Mouse (Mus musculus) stomach, postnatal 0 days (tissue): ENCODE data around the gene Dnajc25. TPM values are rescaled to one million over a fixed set of nuclear protein-coding genes. Genes with fewer than 3 reads are reported as not detected.

Experiments used
- ATAC-seq: fragments of 200-750 bp; cut with Nextera tagmentation; 2 replicates; pipeline ENCODE4 v1.8.0; 2017; ENCODE audit not compliant: low FRiP score, low TSS enrichment
- DNase-seq: peaks from one replicate; pipeline ENCODE4 v3.0.0-alpha.2; 2016; ENCODE audit warnings: low spot score
- H3K27ac ChIP-seq: fragments of 300-500 bp; sonication (generic); replicated peaks from 2 replicates; pipeline ENCODE4 v1.5.1; 2014; ENCODE audit warnings: mild to moderate bottlenecking, control low read depth
- H3K27me3 ChIP-seq: fragments of 300-500 bp; sonication (generic); 2 replicates; pipeline ENCODE4 v1.6.1; 2014; ENCODE audit warnings: low read length; ENCODE audit not compliant: control insufficient read depth, insufficient read depth
- H3K36me3 ChIP-seq: fragments of 300-500 bp; sonication (generic); 2 replicates; pipeline ENCODE4 v1.6.1; 2014; ENCODE audit warnings: low read length, mixed read lengths; ENCODE audit not compliant: control insufficient read depth, insufficient read depth
- H3K4me1 ChIP-seq: fragments of 300-500 bp; sonication (generic); replicated peaks from 2 replicates; pipeline ENCODE4 v1.6.1; 2014; ENCODE audit warnings: antibody characterized with exemption; ENCODE audit not compliant: control insufficient read depth, insufficient read depth
- H3K4me2 ChIP-seq: fragments of 300-500 bp; sonication (generic); replicated peaks from 2 replicates; pipeline ENCODE4 v1.6.1; 2014; ENCODE audit warnings: low read depth, mild to moderate bottlenecking, control low read depth, moderate library complexity
- H3K4me3 ChIP-seq: fragments of 300-500 bp; sonication (generic); 2 replicates; pipeline ENCODE4 v1.5.1; 2014; ENCODE audit warnings: low read depth, low read length, control low read depth
- H3K9ac ChIP-seq: fragments of 300-500 bp; sonication (generic); 2 replicates; pipeline ENCODE4 v1.6.1; 2014; ENCODE audit warnings: mild to moderate bottlenecking, low read length, control low read depth, mixed read lengths
- H3K9me3 ChIP-seq: fragments of 300-500 bp; sonication (generic); 2 replicates; pipeline ENCODE4 v1.6.1; 2016; ENCODE audit warnings: low read length; ENCODE audit not compliant: control insufficient read depth
- CTCF ChIP-seq: IDR thresholded peaks from 2 replicates; pipeline ENCODE4 v1.5.1; 2016; ENCODE audit warnings: antibody characterized with exemption, low read depth, mild to moderate bottlenecking, moderate library complexity
- EP300 ChIP-seq: optimal IDR thresholded peaks from 2 replicates; pipeline ENCODE3; 2016; ENCODE audit warnings: antibody characterized with exemption
- WGBS: fragments of 180-500 bp; shearing (Covaris S2); extraction: QIAGEN DNeasy Blood & Tissue Kit; methylation state at CpG from one replicate; pipeline ENCODE4 v1.1.7; 2014; 5-methylcytosine and 5-hydroxymethylcytosine counted together
- polyA plus RNA-seq: library from polyadenylated mRNA; unstranded; fragments of >200 nt; fragmentation: Nextera tagmentation; extraction: Ambion mirVana; gene quantifications from 2 replicates; pipeline ENCODE4 v1.2.1, GENCODE M21; 2015

Dnajc25 gene
- polyA plus RNA-seq, 1 experiment from 2014 or later, result 13.4 TPM

- Histone ChIP-seq H3K27ac (no peak overlapping the region), H3K4me1 (peaks cover 2% of the 10 kb centered on the region; the same call in 1 of the 2 replicates), H3K27me3 (no peaks in the 10 kb centered on the region), H3K36me3 (no peaks in the 10 kb centered on the region), H3K9ac (no peak overlapping the region), H3K9me3 (no peaks in the 10 kb centered on the region), H3K4me2 (no peak overlapping the region), H3K4me3 (no peak overlapping the region)
- no peak for DNase-seq
- TF ChIP-seq EP300 (no peak), CTCF (no peak)
- 60% methylated on average over 5 of the region's 5 CpGs for WGBS
- no peak for ATAC-seq
Measured at GRCm38 (mm10) chr4:59007974-59008373, 13.1 kb downstream of the Dnajc25 start.

GRCm38 (mm10) chr4:59009186-59009585 is 14.3 kb downstream of the Dnajc25 start:
- no peak overlapping the region for H3K9ac ChIP-seq
- H3K4me1 ChIP-seq, result peaks cover under 1% of the 10 kb centered on the region; the same call in 1 of the 2 replicates
- H3K27ac ChIP-seq, result no peak overlapping the region
- ATAC-seq, result no peak
- H3K27me3 ChIP-seq, result no peaks in the 10 kb centered on the region
- H3K4me2 ChIP-seq, result no peak overlapping the region
- H3K36me3 ChIP-seq, result no peaks in the 10 kb centered on the region
- no peak overlapping the region for H3K4me3 ChIP-seq
- no peak for DNase-seq
- 90% methylated on average over 7 of the region's 7 CpGs for WGBS
- no peak for TF ChIP-seq EP300
- TF ChIP-seq CTCF, result no peak
- no peaks in the 10 kb centered on the region for H3K9me3 ChIP-seq

- Histone ChIP-seq H3K4me3 (no peak overlapping the region), H3K36me3 (no peaks in the 10 kb centered on the region), H3K9me3 (no peaks in the 10 kb centered on the region), H3K4me1 (no peaks in the 10 kb centered on the region), H3K9ac (no peak overlapping the region), H3K27ac (no peak overlapping the region), H3K4me2 (no peak overlapping the region), H3K27me3 (no peaks in the 10 kb centered on the region)
- no peak for ATAC-seq
- DNase-seq, result no peak
- no peak for TF ChIP-seq EP300
- no peak for TF ChIP-seq CTCF
- 76% methylated on average over 4 of the region's 4 CpGs for WGBS
Measured at GRCm38 (mm10) chr4:59009696-59010095, 14.8 kb downstream of the Dnajc25 start.

- H3K9ac ChIP-seq, result no peak overlapping the region
- no peak overlapping the region for H3K4me2 ChIP-seq
- no peaks in the 10 kb centered on the region for H3K36me3 ChIP-seq
- TF ChIP-seq EP300 (no peak), CTCF (no peak)
- 77% methylated on average over 3 of the region's 3 CpGs for WGBS
- H3K27ac ChIP-seq, result no peak overlapping the region
- H3K27me3 ChIP-seq, result no peaks in the 10 kb centered on the region
- no peak overlapping the region for H3K4me3 ChIP-seq
- ATAC-seq (no peak), DNase-seq (no peak)
- H3K9me3 ChIP-seq, result no peaks in the 10 kb centered on the region
- H3K4me1 ChIP-seq, result no peaks in the 10 kb centered on the region
Measured at GRCm38 (mm10) chr4:59011446-59011845, 16.6 kb downstream of the Dnajc25 start.

GRCm38 (mm10) chr4:59015181-59015580 is 20.3 kb downstream of the Dnajc25 start:
- ATAC-seq (no peak), DNase-seq (no peak)
- Histone ChIP-seq H3K9ac (no peak overlapping the region), H3K4me1 (no peaks in the 10 kb centered on the region), H3K27me3 (no peaks in the 10 kb centered on the region), H3K4me3 (no peak overlapping the region), H3K4me2 (no peak overlapping the region), H3K27ac (no peak overlapping the region), H3K9me3 (no peaks in the 10 kb centered on the region), H3K36me3 (no peaks in the 10 kb centered on the region; the same call in 1 of the 2 replicates)
- no peak for TF ChIP-seq CTCF
- TF ChIP-seq EP300, result no peak
- WGBS, result 90% methylated on average over 3 of the region's 3 CpGs

- TF ChIP-seq CTCF (no peak), EP300 (no peak)
- DNase-seq (no peak), ATAC-seq (no peak)
- Histone ChIP-seq H3K36me3 (peaks cover 7% of the 10 kb centered on the region), H3K4me3 (no peak overlapping the region), H3K9ac (no peak overlapping the region), H3K4me1 (no peaks in the 10 kb centered on the region), H3K9me3 (no peaks in the 10 kb centered on the region), H3K27me3 (no peaks in the 10 kb centered on the region), H3K27ac (no peak overlapping the region), H3K4me2 (no peak overlapping the region)
- WGBS, result 84% methylated on average over 2 of the region's 2 CpGs
Measured at GRCm38 (mm10) chr4:59016922-59017321, 22.1 kb downstream of the Dnajc25 start.
